Mouse (Mus musculus) C2C12 (cell line): ENCODE results near the gene Csdc2. TPM values are rescaled to one million over a fixed set of nuclear protein-coding genes. Genes with fewer than 3 reads are reported as not detected.
A peak's percentile ranks its signal among the peaks of the same experiment; 100 is the strongest.

Source experiments
- H3K27me3 ChIP-seq: one replicate; pipeline ENCODE4 v1.6.1; 2011; ENCODE audit not compliant: control insufficient read depth, insufficient read depth, insufficient read length
- H3K36me3 ChIP-seq: one replicate; pipeline ENCODE4 v1.6.1; 2011; ENCODE audit not compliant: control insufficient read depth, insufficient read depth
- H3K4me3 ChIP-seq: one replicate; pipeline ENCODE4 v1.5.1; 2011; ENCODE audit warnings: mild to moderate bottlenecking, control low read depth; ENCODE audit not compliant: poor library complexity, insufficient read depth, severe bottlenecking
- H3K79me2 ChIP-seq: one replicate; pipeline ENCODE4 v1.6.1; 2011; ENCODE audit not compliant: control insufficient read depth, insufficient read depth
- H3K79me3 ChIP-seq: one replicate; pipeline ENCODE4 v1.6.1; 2011; ENCODE audit warnings: low read depth, control low read depth
- H3ac ChIP-seq: one replicate; pipeline ENCODE3; 2011; ENCODE audit warnings: low read depth; ENCODE audit not compliant: control insufficient read depth, insufficient read length
- CEBPB ChIP-seq: IDR thresholded peaks from one replicate; pipeline ENCODE4 v1.6.1; 2011; ENCODE audit warnings: low read depth, mild to moderate bottlenecking, control low read depth, moderate library complexity
- CTCF ChIP-seq: IDR thresholded peaks from one replicate; pipeline ENCODE4 v1.5.1; 2011; ENCODE audit not compliant: control insufficient read depth, insufficient read depth, insufficient read length
- FOSL1 ChIP-seq: IDR thresholded peaks from one replicate; pipeline ENCODE4 v1.8.0; 2011; ENCODE audit warnings: mild to moderate bottlenecking, low read length; ENCODE audit not compliant: poor library complexity, insufficient read depth, severe bottlenecking
- MAX ChIP-seq: IDR thresholded peaks from one replicate; pipeline ENCODE4 v1.6.1; 2011; ENCODE audit warnings: mild to moderate bottlenecking, control low read depth
- MYOD1 ChIP-seq: IDR thresholded peaks from one replicate; pipeline ENCODE4 v1.6.1; 2011; ENCODE audit warnings: low read depth; ENCODE audit not compliant: control insufficient read depth, insufficient read length
- MYOG ChIP-seq: IDR thresholded peaks from one replicate; pipeline ENCODE4 v1.6.1; 2011; ENCODE audit not compliant: control insufficient read depth, insufficient read length; ENCODE audit errors: extremely low read depth
- USF1 ChIP-seq: IDR thresholded peaks from one replicate; pipeline ENCODE4 v1.6.1; 2011; ENCODE audit warnings: low read depth, mild to moderate bottlenecking, control low read depth, moderate library complexity
- polyA plus RNA-seq: library from polyadenylated mRNA; unstranded; fragments of >200 nt; fragmentation: generic; extraction: Trizol; gene quantifications from one replicate; pipeline ENCODE4 v1.2.1, GENCODE M21; 2012; ENCODE audit warnings: missing spikeins

Gene Csdc2
- polyA plus RNA-seq, 1 experiment = 1.7 TPM

DNA sequence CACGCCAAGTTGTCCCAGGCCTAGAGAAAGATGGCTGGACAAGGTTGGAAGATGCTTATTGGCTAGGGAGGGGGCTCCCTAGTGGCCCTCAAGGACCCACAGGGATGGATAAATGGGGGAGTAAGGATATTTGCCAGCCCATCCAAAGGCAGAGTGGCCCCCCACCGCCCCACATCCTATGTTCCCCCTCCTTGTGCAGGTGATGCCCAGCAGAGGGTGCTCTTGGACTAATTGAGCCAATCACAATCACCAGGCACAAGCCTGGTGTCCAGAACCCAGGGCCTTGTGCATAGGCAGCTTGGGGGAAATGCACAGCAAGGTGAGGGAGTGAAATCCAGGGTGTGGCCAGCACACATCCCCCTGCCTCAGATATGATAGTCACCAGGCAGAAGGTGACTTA is 1.7 kb downstream of the Csdc2 start:
- no peak overlapping the region for H3K4me3 ChIP-seq
- TF ChIP-seq CTCF (peak; percentile 83), FOSL1 (no peak), MAX (no peak), MYOD1 (no peak)
- H3ac ChIP-seq = no peak overlapping the region
- no peaks in the 10 kb centered on the region for H3K79me2 ChIP-seq
- peaks cover 3% of the 10 kb centered on the region for H3K27me3 ChIP-seq
- H3K79me3 ChIP-seq = no peaks in the 10 kb centered on the region
- H3K36me3 ChIP-seq = no peaks in the 10 kb centered on the region

DNA sequence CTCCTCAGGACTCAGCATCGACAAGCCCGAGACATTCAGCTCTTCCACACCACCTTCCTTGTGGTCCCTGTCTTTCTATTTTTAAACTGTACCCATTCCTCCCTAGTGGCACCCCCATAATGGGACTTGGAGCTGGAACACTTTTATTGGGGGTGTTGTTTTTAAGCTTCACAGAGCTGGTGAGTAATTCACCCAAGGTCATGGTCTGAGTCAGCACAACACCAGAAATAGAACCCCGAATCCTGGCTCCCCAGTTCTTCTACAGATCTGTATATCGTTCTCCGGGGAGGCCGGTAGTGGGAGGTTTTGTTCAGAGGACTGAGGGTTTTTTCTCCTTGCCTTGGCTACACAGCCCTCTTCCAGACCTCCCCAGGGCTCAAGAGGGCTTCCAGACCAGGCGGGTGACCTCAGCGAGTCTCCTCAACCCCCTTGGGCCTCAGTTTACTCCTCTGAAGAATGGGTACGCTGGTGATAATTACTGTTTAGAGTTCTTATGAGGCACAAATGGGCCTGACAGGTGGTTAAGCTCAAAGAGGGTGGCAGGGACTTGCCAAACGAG is 2.7 kb downstream of the Csdc2 start:
- TF ChIP-seq MYOD1 (no peak), USF1 (no peak), MAX (no peak), MYOG (no peak), FOSL1 (no peak), CEBPB (no peak), CTCF (no peak)
- H3K27me3 ChIP-seq = peaks cover 5% of the 10 kb centered on the region
- no peaks in the 10 kb centered on the region for H3K36me3 ChIP-seq
- H3K79me3 ChIP-seq = no peaks in the 10 kb centered on the region
- H3K4me3 ChIP-seq = no peak overlapping the region
- H3ac ChIP-seq = no peak overlapping the region
- H3K79me2 ChIP-seq = no peaks in the 10 kb centered on the region

DNA sequence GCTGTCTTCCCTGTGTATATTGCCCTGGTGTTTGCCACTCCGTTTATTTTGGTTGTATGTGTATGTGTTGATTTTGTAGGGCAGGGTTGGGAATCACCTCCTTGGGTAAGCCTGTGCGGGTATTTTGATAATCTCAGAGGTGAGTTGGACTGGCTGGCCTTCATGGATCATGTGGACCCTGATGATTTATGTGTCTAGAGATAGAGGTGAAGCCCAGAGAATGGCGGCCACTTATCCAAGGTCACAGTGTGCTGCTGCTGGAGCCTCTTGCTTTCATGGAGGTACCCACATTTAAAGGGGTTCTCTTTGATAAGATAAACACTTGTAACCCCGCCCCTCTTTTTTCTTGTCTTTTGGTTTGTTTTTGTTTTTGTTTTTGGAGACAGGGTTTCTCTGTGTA is 3.2 kb downstream of the Csdc2 start:
- H3K4me3 ChIP-seq = no peak overlapping the region
- H3K79me3 ChIP-seq = no peaks in the 10 kb centered on the region
- peaks cover 6% of the 10 kb centered on the region for H3K27me3 ChIP-seq
- no peaks in the 10 kb centered on the region for H3K36me3 ChIP-seq
- no peak overlapping the region for H3ac ChIP-seq
- TF ChIP-seq USF1 (no peak), CTCF (no peak), FOSL1 (no peak), MYOG (no peak), MYOD1 (no peak), CEBPB (no peak)
- H3K79me2 ChIP-seq = no peaks in the 10 kb centered on the region

DNA sequence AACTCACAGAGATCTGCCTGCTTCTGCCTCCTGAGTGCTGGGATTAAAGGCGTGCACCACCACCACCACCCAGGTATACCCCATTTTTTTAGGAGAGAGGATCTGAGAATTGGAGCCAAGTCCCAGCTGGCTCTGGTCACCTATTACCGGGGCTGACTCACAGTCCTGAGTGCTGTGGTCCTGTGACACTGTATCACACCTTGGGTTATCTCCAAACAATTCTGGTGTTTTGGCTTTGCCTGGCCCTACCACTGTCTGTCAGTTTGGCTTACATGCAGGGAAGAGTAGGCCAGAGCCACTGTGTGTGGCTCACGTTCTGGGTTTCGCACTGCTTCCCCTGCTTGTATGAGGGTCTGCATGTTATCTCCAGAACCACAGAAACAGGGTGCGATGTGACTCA is 3.7 kb downstream of the Csdc2 start:
- no peak for TF ChIP-seq CTCF
- no peak for TF ChIP-seq MAX
- TF ChIP-seq CEBPB = no peak
- TF ChIP-seq USF1 = no peak
- no peak for TF ChIP-seq FOSL1
- TF ChIP-seq MYOD1 = no peak
- no peak for TF ChIP-seq MYOG
- no peaks in the 10 kb centered on the region for H3K36me3 ChIP-seq
- peaks cover 8% of the 10 kb centered on the region for H3K27me3 ChIP-seq
- H3ac ChIP-seq = no peak overlapping the region
- H3K79me2 ChIP-seq = no peaks in the 10 kb centered on the region
- no peaks in the 10 kb centered on the region for H3K79me3 ChIP-seq
- H3K4me3 ChIP-seq = no peak overlapping the region

GRCm38 (mm10) chr15:81941010-81941409 is 4.5 kb downstream of the Csdc2 start:
- TF ChIP-seq MYOG (no peak), CEBPB (no peak), MAX (no peak), FOSL1 (no peak), CTCF (no peak), MYOD1 (no peak), USF1 (no peak)
- no peaks in the 10 kb centered on the region for H3K79me2 ChIP-seq
- no peaks in the 10 kb centered on the region for H3K79me3 ChIP-seq
- no peak overlapping the region for H3ac ChIP-seq
- no peak overlapping the region for H3K4me3 ChIP-seq
- H3K27me3 ChIP-seq = peaks cover 8% of the 10 kb centered on the region
- no peaks in the 10 kb centered on the region for H3K36me3 ChIP-seq

- Histone ChIP-seq H3K27me3 (peaks cover 8% of the 10 kb centered on the region), H3K4me3 (no peak overlapping the region), H3K79me2 (no peaks in the 10 kb centered on the region), H3ac (no peak overlapping the region), H3K36me3 (no peaks in the 10 kb centered on the region), H3K79me3 (no peaks in the 10 kb centered on the region)
- TF ChIP-seq USF1 = no peak
- no peak for TF ChIP-seq MYOG
- TF ChIP-seq CTCF = no peak
- TF ChIP-seq MAX = no peak
- TF ChIP-seq MYOD1 = no peak
- no peak for TF ChIP-seq CEBPB
- no peak for TF ChIP-seq FOSL1
These were observed 6.7 kb downstream of the Csdc2 start for GRCm38 (mm10) chr15:81943176-81943749.
